Mouse (Mus musculus) thymus, adult 18-20 months (tissue): ENCODE data around the gene Cdc42ep4.
A peak's percentile ranks its signal among the peaks of the same experiment; 100 is the strongest.

ENCODE experiments used
- DNase-seq, 2 experiments: peaks; one replicate each; pipeline ENCODE4 v3.0.0; 2022; ENCODE audit warnings: mixed read lengths in 2 of 2

Cdc42ep4 gene

DNA sequence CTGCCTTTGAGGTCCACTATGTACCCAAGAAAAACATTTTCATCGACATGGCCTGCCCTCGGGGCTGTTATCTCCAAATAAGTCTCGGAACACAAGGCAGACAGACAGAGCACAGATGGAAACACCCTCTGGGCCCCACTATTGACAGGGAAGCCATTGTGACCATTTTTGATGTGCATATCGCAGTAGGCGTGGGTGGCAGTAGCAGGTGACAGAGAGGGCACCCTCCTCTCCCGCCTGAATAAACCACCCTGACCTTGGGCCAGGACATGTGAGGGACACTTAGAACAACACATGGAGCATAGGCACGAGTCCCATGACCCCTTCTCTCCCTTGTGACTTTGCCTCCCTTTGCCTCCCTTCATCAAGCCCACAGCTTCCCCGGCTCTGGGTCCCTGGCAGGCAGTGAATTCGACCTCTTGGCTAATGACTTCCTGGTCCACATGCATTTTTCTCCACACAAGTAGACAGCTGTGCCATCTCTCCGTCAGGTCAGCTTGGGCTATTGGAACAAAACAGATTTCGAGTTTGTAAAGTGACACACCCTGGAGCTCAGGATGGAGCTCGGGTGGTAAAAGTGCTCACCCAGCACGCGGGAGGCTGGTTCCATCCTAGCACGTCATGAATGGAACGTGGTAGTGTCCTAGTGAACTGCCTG is 33.8 kb downstream of the Cdc42ep4 start:
- DNase-seq = no peak

DNA sequence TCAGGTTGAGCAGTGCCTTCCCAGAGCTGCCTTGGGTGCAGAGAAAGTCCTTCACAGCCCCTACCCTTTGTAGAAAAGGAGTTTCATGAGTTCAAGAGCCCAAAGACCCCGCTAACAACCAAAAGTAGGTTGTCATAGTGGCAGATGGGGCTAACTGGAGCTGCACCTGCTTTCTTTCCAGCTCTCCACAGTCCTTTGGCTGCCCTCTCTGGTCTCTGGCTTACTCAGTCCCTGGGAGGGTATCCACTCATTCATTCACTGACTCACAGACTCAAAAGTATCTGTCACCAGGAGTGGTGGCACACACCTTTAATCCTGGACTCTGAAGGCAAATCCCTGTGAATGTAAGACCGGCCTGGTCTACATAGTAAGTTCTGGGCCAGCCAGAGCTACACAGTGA is 35.5 kb downstream of the Cdc42ep4 start:
- DNase-seq = no peak

DNA sequence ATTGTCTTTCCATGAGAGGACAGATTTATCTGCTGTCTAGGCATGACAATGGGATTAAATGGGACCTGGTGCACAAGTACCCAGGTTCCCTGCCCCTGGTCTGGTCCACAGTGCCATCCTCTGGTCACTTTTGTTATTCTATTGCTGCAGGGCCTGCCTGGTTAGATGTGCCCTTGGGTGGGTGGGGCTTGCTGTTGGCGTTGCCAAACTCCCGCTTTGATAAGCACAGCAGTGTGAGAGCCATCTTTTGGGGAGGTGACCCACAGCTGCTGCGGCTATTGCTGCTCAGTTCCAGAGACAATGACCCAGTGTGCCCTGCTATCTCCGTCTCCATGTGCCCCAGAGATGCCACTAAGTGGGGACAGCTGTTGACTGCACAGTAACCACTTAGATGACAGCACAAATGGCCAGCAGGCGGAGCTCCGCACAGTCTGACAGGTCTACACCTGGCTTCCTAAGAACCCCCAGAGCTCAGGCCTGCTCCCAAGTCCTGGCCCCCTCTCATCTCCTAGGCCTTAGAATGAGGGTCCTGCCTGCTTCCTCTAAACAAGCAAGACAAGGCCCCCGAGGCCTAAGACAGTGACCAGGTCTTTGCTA is 36.5 kb downstream of the Cdc42ep4 start:
- DNase-seq = no peak

DNA sequence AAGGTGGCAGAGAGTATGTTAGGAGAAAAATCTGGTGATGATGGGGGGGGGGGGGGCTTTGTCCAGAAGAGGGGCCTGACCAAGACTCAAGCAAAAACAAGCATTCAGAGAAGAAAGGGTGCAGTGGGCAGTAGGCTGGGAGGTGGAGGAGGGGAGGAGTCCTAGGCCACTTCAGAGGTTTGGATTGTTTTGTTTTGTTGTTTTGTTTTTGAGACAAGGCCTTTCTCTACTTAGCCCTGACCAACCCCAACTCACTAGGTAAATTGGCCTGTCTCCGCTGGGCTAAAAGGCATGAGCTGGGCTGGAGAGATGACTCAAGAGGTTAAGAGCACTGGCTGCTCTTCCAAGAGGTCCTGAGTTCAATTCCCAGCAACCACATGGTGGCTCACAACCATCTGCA is 40.6 kb downstream of the Cdc42ep4 start:
- DNase-seq = no peak

DNA sequence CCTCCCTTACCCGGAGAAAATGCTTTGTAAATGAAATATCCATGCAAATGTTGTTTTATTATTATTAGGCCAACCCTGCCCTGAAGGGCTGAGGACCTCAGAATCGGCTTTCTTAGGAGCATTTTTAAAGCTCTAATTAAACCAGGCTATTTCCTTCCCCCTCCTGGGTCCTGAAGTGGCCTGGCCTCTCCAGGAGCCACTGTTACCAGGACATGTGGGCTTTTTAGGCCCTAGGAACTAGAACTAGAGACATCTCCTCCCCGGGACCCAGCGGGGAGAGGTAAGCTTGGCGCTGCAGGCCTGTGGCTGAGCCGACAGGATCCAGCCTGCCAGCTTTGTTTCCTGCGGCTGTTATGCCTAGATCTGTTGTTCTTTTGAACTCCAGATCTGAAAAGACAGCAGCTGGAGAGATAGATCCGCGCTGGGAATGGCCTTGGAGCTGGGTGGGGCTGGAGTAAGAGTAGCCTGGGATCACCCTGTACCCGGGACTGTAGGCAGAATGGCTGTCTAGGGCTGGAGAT is 41.4 kb downstream of the Cdc42ep4 start:
- DNase-seq = no peak

DNA sequence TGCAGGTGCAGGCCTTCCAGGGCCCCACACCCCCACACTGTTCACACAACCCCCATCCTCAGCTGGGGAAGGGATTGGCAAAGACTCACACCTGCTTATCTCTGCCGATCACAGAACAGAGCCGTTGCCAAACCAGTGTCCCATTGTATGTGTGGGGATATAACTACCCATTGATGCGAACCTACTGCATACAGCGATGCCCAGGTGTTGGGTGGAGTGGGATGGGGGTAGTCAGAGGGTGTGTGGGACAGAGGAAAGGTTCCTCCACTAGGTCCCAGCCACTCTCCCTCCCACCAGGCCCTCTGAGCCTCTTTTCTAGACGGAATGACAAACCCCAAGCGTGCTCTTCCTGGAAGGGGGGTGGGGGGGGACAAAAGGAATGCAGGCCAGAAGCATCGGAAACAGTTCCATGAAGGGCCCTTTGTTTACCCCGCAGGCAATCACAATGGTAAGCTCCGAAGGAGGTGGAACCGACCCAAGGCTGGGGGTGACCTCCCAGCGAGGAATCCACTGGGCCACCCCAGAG is 41.9 kb downstream of the Cdc42ep4 start, which contains the start of gene Cpsf4l:
Gene Cpsf4l, minus strand, starts transcription at position 287 of the 526 bp plus-strand sequence.
- peak; percentile 64 to 78 for DNase-seq

DNA sequence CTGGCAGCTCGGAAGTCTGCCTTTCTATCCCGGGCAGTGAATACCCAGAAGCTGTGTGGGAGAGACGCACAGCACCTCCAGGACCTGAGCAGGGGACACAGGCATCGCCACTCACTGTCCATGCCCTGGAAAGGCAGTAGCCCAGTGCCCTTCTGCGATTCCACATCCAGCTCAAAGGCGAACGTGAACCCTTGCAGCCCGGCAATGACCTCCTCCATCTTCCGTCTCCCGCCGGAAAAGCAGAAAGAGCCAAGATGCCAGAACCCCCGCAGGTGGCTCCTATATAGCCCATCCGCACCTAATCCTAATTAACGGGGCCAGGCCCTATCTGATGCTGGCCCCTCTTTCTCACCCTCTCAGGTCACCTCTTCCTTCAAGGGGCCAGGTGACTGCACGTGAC is 42.4 kb downstream of the Cdc42ep4 start:
- DNase-seq = no peak

DNA sequence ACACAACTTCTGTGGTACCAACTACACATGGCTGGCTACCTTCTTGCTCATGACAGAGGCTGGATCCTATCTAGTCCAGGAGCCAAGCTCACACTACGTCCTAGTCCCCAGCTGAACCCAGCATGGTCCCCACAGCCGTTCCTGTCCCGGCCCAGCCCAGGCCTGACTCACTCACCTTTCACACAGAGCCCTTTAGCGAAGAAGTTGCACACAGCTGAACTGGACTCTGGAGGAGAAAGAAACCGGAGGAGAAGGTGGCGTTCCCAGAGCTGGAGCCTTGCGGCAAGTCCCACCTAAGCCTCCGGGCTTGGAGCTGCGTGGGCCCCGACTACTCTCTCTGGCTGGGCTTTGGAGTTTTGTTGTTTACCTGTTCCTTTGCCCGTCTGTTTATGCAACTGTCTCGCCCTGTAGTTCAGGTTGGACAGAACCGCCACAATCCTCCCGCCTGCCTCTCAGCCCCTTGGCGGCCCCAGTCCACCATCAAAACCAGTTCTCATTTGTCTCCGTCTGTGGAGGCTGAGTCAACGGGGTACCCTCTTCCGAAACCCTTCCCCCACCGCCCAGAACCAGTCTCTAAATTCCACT is 43.0 kb downstream of the Cdc42ep4 start:
- DNase-seq = no peak

DNA sequence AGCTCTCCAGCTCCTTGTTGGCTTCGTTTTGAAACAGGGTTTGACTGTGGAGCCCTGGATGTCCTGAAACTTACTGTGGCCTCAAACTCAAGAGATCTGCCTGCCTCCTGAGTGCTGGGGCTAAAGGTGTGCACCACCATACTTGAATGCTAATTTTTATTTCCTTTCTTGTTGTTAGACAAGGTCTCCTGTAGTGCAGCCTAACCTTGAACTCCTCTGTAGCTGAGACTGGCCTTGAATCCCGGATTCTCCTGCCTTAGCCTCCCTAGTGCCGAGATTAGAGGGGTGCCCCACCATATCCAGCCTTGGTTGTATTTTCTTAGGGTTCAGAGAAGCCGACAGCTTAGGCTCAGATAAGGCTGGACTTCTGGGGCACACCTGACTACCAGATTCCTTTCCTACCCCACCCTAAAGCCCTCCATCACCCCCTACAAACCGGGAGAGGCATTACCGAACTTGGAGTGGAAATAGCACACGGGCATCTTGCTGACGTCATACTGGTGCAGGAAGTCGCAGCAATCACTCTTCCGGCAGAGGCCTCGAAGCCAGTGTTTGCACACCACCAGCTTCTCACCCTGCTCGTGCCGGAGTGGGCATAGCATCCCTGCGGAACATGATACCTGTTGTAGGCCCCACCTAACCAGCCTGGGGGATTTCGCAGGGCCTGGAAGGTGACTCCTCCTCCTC is 45.6 kb downstream of the Cdc42ep4 start:
- no peak for DNase-seq

DNA sequence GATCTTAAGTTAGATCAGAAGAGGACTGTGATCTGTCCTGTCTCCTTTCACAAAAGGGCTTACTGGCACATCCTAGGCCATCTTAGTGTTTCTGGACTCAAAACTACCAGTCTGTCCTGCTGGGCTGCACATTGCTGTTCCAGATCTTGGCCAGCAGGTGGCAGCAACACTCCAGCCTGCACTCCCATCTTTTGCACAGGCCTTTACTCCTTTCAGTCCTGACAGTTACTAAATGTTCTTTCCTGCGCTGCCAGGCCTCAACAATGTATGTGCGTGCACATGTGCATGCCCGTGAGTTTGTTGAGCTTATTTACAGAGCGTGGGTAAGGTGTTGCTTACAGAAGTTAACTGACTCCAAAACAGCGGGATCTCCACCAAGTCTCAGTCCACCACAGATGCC is 47.9 kb downstream of the Cdc42ep4 start:
- DNase-seq = peak; percentile 49 to 61

DNA sequence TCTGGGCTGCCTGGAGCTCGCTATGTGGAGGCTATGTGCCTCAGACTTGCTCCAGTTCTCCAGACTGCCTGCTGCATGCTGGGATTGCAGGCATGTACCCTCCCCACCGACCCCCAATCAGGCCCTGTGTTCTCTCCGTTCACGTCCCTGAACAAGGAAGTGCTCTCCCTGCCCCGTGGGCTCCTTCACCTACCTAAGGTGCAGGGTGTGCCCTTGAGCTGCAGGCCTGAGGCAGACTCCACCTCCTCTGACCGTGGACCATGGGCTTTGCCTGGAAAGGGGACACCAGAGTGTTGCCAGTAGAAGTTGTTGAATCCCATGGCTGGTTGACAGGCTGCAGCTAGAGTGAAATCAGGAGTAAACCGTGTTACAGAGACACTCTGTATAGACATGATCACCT is 52.0 kb downstream of the Cdc42ep4 start:
- DNase-seq = no peak

DNA sequence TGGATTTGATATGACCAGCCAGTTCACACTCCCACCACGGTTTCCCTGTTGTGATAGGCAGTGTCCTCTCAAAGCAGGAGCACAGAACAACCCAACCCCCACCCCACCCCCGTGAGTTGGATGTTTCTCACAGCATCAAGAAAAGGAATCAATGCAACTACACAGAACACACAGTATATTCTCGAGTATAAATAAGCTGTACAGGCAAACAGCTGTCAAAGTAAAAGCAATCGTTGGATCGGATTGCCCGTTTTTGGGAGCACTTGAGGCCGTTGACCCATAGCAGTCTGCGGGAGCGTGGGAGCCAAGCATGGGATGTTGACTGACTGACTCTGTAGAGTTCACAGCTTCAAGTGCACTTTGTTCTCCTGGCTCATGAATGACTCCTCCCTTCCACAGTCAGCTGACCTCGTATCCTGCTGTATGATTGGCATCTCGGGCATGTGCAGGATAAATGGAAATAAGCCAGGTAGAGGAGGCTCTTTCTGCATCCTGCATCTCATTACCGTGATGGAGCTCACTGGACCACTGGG is 53.6 kb downstream of the Cdc42ep4 start:
- no peak for DNase-seq

DNA sequence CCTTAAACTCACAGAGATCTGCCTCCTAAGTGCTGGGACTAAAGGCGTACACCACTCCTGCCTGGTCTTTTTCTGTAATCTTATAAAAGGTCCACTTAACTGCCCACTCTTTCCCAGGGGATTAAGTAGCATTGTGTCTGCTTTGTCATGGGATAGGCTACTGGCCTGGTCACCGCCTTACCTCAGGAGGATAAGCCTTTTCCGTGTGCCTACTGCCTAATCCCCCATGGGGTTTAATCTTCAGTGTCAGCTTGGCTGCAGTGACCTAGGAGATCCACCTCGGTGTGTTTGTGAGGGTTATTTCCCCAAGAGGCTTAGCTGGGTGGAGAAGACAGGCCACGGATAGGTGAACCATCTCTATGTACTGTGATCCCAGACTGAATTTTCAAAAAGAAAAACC is 54.1 kb downstream of the Cdc42ep4 start:
- no peak for DNase-seq

DNA sequence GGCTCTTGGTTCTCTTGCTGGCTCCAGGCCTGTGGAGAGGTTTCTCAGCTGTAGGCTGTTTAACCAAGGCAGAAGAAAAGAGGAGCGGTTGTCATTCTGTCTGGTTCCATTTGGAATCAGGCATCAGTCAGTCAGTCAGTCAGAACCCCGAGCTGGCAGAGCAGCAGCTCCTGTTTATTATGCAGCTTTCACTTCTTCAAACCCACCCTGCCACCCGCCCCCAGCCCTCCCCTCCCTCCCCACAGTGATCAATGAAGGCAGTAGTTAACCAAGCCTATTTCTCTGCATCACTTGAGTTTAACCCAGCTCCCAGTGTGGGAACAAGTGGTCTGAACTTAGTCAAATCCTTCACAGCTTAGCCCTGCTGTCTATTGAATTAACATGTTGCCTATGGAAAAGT is 59.8 kb downstream of the Cdc42ep4 start:
- DNase-seq = no peak

DNA sequence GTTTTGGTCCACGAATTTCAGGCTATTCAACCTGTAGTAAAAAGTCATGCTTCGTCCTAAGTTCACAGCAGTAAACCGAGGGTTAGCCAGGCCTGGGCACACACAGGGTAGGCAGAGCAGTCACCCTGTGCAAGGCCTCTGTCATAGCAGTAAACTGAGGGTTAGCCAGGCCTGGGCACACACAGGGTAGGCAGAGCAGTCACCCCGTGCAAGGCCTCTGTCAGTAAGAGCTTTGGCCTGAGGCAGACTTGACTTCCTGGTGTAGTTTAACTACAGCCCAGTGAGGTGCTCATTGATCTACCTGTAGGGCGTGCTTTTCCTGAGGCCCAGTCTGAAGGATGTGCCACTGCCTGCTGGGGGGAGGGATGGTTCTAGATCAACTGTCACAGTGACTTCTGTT is 60.4 kb downstream of the Cdc42ep4 start:
- DNase-seq = no peak

DNA sequence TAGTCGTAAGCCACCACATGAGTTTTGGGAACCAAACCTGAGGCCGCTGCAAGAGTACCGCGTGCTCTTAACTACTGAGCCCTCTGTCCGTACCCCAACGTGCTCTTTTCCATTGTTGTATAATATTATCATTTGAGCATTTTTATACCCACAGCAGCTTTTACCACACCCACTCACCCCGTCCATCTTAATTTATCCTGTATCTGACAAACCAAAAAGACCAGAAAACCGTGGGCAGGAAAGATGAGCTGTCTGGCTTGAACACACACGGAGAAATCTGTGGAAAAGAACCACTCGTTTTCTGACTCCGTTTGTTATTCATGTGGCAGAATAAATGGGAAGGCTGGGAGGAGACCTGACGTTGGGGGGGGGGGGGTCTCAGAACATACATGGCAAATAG is 61.2 kb downstream of the Cdc42ep4 start:
- DNase-seq = no peak

DNA sequence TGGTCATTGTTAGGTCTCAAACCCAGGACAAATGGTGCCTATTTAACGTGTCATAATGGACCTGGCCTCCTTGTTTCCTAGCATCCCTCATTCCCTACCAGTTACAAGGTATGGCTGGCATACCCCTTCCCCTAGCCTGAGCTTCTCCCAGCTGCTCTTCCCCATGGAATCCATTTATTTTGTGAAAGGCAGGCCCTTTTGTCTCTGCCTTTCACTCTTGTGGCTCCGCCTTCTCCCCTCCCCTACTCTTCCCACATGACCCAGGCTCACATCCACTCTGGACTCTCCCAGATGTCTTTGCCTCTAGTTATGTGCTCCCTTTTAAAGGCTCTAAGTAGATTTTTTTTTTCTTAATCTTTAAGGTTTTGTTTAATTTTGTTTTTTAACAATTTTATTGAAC is 64.7 kb downstream of the Cdc42ep4 start:
- no peak for DNase-seq

DNA sequence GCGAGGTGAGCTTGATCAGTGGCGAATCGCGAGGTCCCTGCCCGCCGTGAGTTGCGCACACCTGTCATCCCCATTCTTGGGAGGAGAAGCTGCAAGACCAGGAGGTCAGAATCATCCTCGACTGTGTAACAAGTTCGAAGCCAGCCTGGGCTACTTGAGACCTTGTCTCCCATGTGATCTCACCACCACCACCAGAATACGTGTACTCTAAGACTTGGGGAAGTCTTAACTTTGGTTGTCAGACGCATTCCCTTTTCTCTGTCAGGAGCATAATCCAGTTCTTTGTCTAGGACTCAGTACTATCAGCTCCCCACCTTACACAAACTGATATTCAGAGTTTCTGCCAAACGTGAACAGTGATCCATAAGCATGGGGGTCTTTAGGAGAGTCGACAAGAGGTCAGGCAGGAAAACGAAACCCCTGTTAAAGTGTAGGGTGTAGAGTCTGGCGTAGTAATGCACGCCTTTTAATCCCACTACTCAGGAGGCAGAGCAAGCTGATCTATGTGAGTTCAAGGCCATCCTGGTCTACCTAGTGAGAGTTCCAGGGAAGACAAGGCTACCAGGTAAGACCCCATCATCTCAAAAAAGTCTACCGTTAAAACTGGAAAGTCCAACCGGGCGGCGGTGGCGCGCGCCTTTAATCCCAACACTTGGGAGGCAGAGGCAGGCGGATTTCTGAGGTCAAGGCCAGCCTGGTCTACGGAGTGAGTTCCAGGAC is 66.8 kb downstream of the Cdc42ep4 start:
- no peak for DNase-seq

DNA sequence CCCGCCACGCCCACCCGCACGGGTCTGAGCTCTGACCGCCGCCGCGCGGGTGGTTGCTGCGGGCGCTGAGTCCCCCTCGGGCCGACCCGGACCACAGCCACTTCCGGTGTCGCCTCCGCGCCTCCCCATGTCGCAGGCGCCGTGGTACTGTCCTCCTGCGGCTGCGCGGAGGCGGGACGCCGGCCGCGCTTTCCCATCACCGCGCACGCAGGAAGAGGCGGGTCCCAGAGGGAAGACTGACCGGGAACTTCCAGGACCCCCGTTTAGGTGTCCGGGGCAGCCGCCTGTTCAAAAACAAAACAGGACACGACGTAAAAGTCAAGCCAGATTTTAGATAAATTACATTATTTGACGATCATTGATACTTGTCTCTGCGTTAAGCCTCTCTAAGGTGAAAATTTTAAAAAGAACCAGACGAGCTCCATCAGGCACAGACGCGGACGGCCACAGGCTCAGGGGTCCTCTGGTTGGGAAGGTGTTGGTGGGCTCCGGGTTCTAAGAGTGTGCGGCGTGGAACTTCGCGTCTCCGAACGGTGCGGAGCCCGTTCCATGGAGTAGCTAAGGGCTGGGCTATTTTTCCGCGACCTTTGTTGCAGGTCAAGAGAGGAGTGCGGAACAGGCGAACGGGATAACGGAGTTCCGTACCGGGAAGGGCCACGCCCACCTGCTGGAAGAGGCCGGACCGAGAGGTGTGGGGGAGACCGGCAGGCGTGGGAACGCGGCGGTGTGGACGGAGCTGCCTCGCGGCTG is 67.5 kb downstream of the Cdc42ep4 start, which contains the start of the genes Fam104a and D11Wsu47e:
Gene Fam104a, minus strand, starts transcription at position 199 of the 750 bp plus-strand sequence.
Gene D11Wsu47e, plus strand, starts transcription at position 456 of the 750 bp plus-strand sequence.
- DNase-seq = peak; percentile 90 to 93

DNA sequence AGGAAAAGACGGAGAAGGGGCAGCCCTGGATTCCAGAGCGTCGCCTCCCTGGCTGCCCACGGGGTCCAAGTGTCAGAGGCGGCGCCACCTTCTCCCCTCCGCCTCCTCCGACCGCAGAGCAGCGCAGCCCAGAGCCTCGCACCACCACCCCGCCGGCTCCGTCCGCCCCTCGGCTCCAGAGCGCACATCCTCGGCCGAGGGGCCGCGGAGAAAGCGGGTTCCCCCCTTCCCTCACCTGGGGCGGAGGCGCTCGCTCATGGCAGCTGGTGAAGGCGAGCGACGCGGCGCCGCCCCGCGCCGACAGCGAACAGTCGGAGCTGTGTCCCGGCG is 68.1 kb downstream of the Cdc42ep4 start:
- DNase-seq = no peak

DNA sequence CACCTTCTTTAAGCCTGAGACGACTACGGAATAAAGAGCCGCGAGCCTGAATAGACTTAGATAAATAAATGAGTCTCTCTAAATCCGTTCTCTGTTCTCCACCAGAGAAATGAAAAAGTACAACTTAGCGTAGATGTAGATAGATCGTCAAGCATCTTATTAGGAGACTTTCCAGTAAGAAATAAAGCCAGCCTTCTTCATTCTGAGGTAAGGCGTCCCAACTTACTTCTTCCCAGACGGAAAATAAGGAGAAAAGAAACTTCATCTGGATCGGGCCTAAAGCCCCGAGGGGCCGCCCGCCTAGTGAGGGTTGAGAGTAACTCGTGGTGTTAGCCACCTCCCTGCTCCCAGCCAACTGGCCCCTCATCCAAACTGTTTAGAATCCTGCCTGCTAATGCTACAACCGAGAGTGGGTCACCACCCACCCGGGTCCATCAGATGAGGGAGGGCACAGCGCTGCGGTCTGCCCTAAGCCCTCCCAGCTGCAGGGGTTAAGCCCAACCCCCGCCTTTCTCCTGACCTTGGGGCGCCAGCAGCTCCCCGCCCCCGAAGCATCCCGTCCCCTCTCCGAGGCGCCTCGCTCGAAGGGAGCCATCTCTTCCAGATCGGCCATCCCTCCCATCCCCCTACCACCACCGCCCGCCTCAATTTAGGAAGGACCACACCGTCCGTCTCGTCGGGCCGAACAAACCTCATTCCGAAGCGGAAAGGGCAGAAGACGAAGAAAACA is 68.6 kb downstream of the Cdc42ep4 start:
- peak; percentile 55 to 67 for DNase-seq
